In the genomic region with DNA sequence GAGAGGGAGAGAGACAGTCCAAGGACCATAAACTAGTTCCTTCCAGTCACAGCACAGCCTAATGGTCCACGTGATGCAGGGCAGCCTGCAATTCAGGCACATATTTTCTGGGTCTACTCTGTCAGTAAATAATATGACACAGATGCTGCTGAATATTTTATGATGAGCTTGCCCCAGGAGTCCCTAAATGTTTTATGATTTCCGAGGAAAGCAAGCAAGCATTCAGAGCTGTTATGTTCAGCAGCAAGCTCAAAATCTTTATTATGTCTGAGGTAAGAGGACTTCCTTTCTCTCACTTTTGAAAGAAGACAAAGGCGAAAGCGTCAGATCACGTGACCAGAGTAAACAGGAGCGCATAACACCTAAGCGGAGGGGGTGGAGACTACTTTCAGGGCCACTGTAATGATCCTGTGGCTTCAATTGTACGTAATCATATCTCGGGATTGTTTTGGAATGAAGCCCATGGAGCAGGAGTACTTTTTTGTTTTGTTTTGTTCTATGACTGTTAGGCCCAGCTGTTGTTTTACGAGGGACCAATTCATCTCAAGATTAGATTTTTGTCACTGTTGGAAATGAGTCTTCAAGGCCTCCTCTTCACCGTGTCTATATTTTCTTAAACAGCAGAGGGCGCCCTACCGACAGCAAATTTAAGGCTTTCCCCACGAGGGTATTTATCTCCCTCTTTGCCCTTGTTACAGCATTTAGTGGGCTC, we compare ENCODE assay signal across 8 mouse cellular contexts.
A peak's percentile ranks its signal among the peaks of the same experiment; 100 is the strongest.
DNase-seq lines count a peak whose midpoint lies in the region; ATAC-seq and TF ChIP-seq lines count a peak whose summit lies in the region.

No protein-coding gene starts in this region.

- intact Hi-C loops in gastrocnemius, postnatal 36 days (cut with DNase I) = loop anchor here (5.0 to 10.0 kb wide), 2 partner anchors 79 to 284 kb away; partner anchors contain the start of gene Plppr1

- H3K27ac ChIP-seq in forebrain, embryonic 13.5 days = no peak overlapping the region; the same call in 1 of the 2 replicates
- 0 out of 2 replicates have a peak overlapping the region, but pooled peaks have one; percentile 30 for H3K27ac ChIP-seq in midbrain, embryonic 12.5 days (replicated peaks)

- no peaks in the 10 kb centered on the region for H3K9me3 ChIP-seq in forebrain, embryonic 13.5 days (replicated peaks)
- H3K9me3 ChIP-seq in midbrain, embryonic 12.5 days = no peaks in the 10 kb centered on the region

- no peaks in the 10 kb centered on the region for H3K27me3 ChIP-seq in forebrain, embryonic 13.5 days
- peaks cover 3% of the 10 kb centered on the region; the same call in 1 of the 2 replicates for H3K27me3 ChIP-seq in midbrain, embryonic 12.5 days

- peak; percentile 58; the same call in 1 of the 2 replicates for TF ChIP-seq CTCF in brain, embryonic 14.5 days (IDR thresholded peaks at IDR 0.05; ENCODE audit: borderline replicate concordance, extremely low read depth, insufficient read depth, insufficient read length)

- no peak overlapping the region for H3K9ac ChIP-seq in forebrain, embryonic 13.5 days
- no peak overlapping the region for H3K9ac ChIP-seq in midbrain, embryonic 12.5 days (replicated peaks)

- H3K36me3 ChIP-seq in forebrain, embryonic 13.5 days (ENCODE audit: poor library complexity, severe bottlenecking) = no peaks in the 10 kb centered on the region
- no peaks in the 10 kb centered on the region for H3K36me3 ChIP-seq in midbrain, embryonic 12.5 days

- no peak overlapping the region for H3K4me3 ChIP-seq in forebrain, embryonic 13.5 days
- no peak overlapping the region for H3K4me3 ChIP-seq in midbrain, embryonic 12.5 days

- peak; percentile 46 for DNase-seq in gastrocnemius, adult 18-20 months (ENCODE audit: low spot score)
- no peak for DNase-seq in gastrocnemius, postnatal 36 days
- DNase-seq in brain, embryonic 14.5 days (ENCODE audit: low read depth) = peak; percentile 82
- DNase-seq in induced T-regulatory cell, adult 2 months (ENCODE audit: low read depth) = peak; percentile 22
- peak; percentile 20 to 56 for DNase-seq in layer of hippocampus, postnatal 36 days
- peak; percentile 58 for DNase-seq in testis, postnatal 10 days (ENCODE audit: low spot score)

- peak; percentile 87 for ATAC-seq in forebrain, embryonic 13.5 days
- peak; percentile 72 for ATAC-seq in midbrain, embryonic 12.5 days (ENCODE audit: low FRiP score, low read depth)

- no peak for TF ChIP-seq POLR2A in brain, embryonic 14.5 days (IDR thresholded peaks at IDR 0.05; ENCODE audit: borderline replicate concordance, extremely low read depth, insufficient read depth, insufficient read length, poor library complexity, severe bottlenecking)

- no peak overlapping the region for H3K4me2 ChIP-seq in forebrain, embryonic 13.5 days
- no peak overlapping the region for H3K4me2 ChIP-seq in midbrain, embryonic 12.5 days (replicated peaks)

- 0 out of 2 replicates have a peak, but pooled peaks cover 12% of the 10 kb centered on the region for H3K4me1 ChIP-seq in forebrain, embryonic 13.5 days
- H3K4me1 ChIP-seq in midbrain, embryonic 12.5 days = 0 out of 2 replicates have a peak, but pooled peaks cover 2% of the 10 kb centered on the region

- WGBS in forebrain, embryonic 13.5 days = 37% methylated on average over 14 of the region's 14 CpGs
- WGBS in midbrain, embryonic 12.5 days = 43% methylated on average over 14 of the region's 14 CpGs

Comparison
In these comparisons a context has a peak if more than half of its experiments do, and no peak if none do; other contexts are left out.
1. DNase-seq: peak in gastrocnemius, adult 18-20 months (single experiment), brain, embryonic 14.5 days (single experiment), induced T-regulatory cell, adult 2 months (single experiment), layer of hippocampus, postnatal 36 days (2 of 2) and testis, postnatal 10 days (single experiment); none in gastrocnemius, postnatal 36 days (0 of 2).